Mouse (Mus musculus) spleen, adult 2 months (tissue): ENCODE results near the gene Prdm9.

Source experiments
- CTCF ChIP-seq: fragments of 200-500 bp; IDR thresholded peaks from 2 replicates; pipeline ENCODE4 v1.5.1; 2011; ENCODE audit warnings: mild to moderate bottlenecking, inconsistent platforms; ENCODE audit not compliant: insufficient read depth, insufficient read length, insufficient replicate concordance; ENCODE audit errors: extremely low read depth
- POLR2A ChIP-seq: fragments of 200-500 bp; IDR thresholded peaks from 2 replicates; pipeline ENCODE4 v1.6.1; 2011; ENCODE audit warnings: low read depth, low read length, inconsistent platforms

DNA sequence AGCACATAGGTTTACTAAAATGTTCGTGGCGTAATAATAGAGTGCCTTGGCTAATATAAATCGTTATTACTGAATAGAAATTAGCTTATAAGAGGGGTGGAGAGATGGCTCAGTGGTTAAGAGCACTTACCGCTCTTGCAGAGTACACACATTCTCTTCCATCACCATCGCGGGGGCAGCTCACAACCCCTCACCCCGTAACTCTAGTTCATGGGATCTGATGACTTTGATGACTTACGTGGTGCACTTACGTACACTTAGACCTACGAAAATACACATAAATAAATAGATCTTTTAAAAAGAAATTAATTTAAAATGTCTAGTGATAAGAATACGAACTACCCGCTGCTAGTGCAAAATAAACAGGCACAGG is 760 bp upstream of the Prdm9 start:
- no peak for TF ChIP-seq CTCF
- TF ChIP-seq POLR2A: no peak
